Mouse (Mus musculus): ENCODE data around the gene Tdp1. TPM values are rescaled to one million over a fixed set of nuclear protein-coding genes. Genes with fewer than 3 reads are reported as not detected.
A peak's percentile ranks its signal among the peaks of the same experiment; 100 is the strongest.

The Tdp1 gene
- polyA plus RNA-seq, 1 experiment from 2014 or later: 89.7 TPM

- no peaks in the 10 kb centered on the region for H3K27me3 ChIP-seq (ENCODE audit: low read depth, poor library complexity, severe bottlenecking)
- no peaks in the 10 kb centered on the region for H3K9me3 ChIP-seq (replicated peaks)
- no peak overlapping the region for H3K27ac ChIP-seq (replicated peaks)
- no peaks in the 10 kb centered on the region for H3K4me1 ChIP-seq
- H3K36me3 ChIP-seq: peaks cover 78% of the 10 kb centered on the region
- H3K4me3 ChIP-seq: no peak overlapping the region
- 81% methylated on average over 4 of the region's 4 CpGs for WGBS
- no peak for DNase-seq (ENCODE audit: low spot score)
These were observed 54.2 kb downstream of the Tdp1 start for GRCm38 (mm10) chr12:99938476-99938875.

- H3K36me3 ChIP-seq: peaks cover 77% of the 10 kb centered on the region
These were observed 54.9 kb downstream of the Tdp1 start for GRCm38 (mm10) chr12:99939179-99939578.

GRCm38 (mm10) chr12:99940704-99941103 is 56.4 kb downstream of the Tdp1 start:
- no peak overlapping the region for H3K27ac ChIP-seq (replicated peaks)
- H3K9me3 ChIP-seq (replicated peaks): no peaks in the 10 kb centered on the region
- DNase-seq (ENCODE audit: low spot score): no peak
- no peaks in the 10 kb centered on the region for H3K27me3 ChIP-seq (ENCODE audit: low read depth, poor library complexity, severe bottlenecking)
- no peak overlapping the region for H3K4me3 ChIP-seq
- 87% methylated on average over 7 of the region's 7 CpGs for WGBS
- H3K36me3 ChIP-seq: peaks cover 71% of the 10 kb centered on the region
- no peaks in the 10 kb centered on the region for H3K4me1 ChIP-seq

More at GRCm38 (mm10) chr12:99939179-99939578, 54.9 kb downstream of the Tdp1 start:
- Histone ChIP-seq H3K9me3 (replicated peaks) (no peaks in the 10 kb centered on the region), H3K27me3 (ENCODE audit: low read depth, poor library complexity, severe bottlenecking) (no peaks in the 10 kb centered on the region), H3K4me3 (no peak overlapping the region), H3K27ac (replicated peaks) (no peak overlapping the region), H3K4me1 (no peaks in the 10 kb centered on the region)
- WGBS: 91% methylated on average over 6 of the region's 6 CpGs
- DNase-seq (ENCODE audit: low spot score): no peak

GRCm38 (mm10) chr12:99942441-99942840 is 58.1 kb downstream of the Tdp1 start:
- Histone ChIP-seq H3K4me3 (no peak overlapping the region), H3K36me3 (peaks cover 71% of the 10 kb centered on the region), H3K9me3 (replicated peaks) (no peaks in the 10 kb centered on the region), H3K4me1 (no peaks in the 10 kb centered on the region), H3K27me3 (ENCODE audit: low read depth, poor library complexity, severe bottlenecking) (no peaks in the 10 kb centered on the region), H3K27ac (replicated peaks) (no peak overlapping the region)
- DNase-seq (ENCODE audit: low spot score): no peak
- WGBS: 92% methylated on average over 8 of the region's 8 CpGs

GRCm38 (mm10) chr12:99952928-99953327 is 68.6 kb downstream of the Tdp1 start:
- H3K4me3 ChIP-seq: no peak overlapping the region
- no peak overlapping the region for H3K27ac ChIP-seq (replicated peaks)
- WGBS: 65% methylated on average over 7 of the region's 7 CpGs
- no peaks in the 10 kb centered on the region for H3K9me3 ChIP-seq (replicated peaks)
- DNase-seq (ENCODE audit: low spot score): peak; percentile 40
- peaks cover under 1% of the 10 kb centered on the region; the same call in 1 of the 2 replicates for H3K4me1 ChIP-seq
- H3K27me3 ChIP-seq (ENCODE audit: low read depth, poor library complexity, severe bottlenecking): no peaks in the 10 kb centered on the region
- H3K36me3 ChIP-seq: peaks cover 21% of the 10 kb centered on the region

- DNase-seq (ENCODE audit: low spot score): no peak
- Histone ChIP-seq H3K4me3 (no peak overlapping the region), H3K4me1 (peaks cover 19% of the 10 kb centered on the region), H3K27ac (replicated peaks) (no peak overlapping the region), H3K36me3 (peaks cover 10% of the 10 kb centered on the region), H3K9me3 (replicated peaks) (no peaks in the 10 kb centered on the region), H3K27me3 (ENCODE audit: low read depth, poor library complexity, severe bottlenecking) (peaks cover 16% of the 10 kb centered on the region; the same call in 1 of the 2 replicates)
- 85% methylated on average over 7 of the region's 7 CpGs for WGBS
These were observed 72.1 kb downstream of the Tdp1 start for GRCm38 (mm10) chr12:99956411-99956810.

- Histone ChIP-seq H3K4me1 (peaks cover 19% of the 10 kb centered on the region), H3K36me3 (peaks cover 10% of the 10 kb centered on the region), H3K27ac (replicated peaks) (no peak overlapping the region), H3K27me3 (ENCODE audit: low read depth, poor library complexity, severe bottlenecking) (peaks cover 27% of the 10 kb centered on the region), H3K4me3 (no peak overlapping the region), H3K9me3 (replicated peaks) (no peaks in the 10 kb centered on the region)
- WGBS: 75% methylated on average over 9 of the region's 9 CpGs
- DNase-seq (ENCODE audit: low spot score): no peak
These were observed 74.0 kb downstream of the Tdp1 start for GRCm38 (mm10) chr12:99958068-99959060.

GRCm38 (mm10) chr12:99959291-99959690 is 75.0 kb downstream of the Tdp1 start:
- Histone ChIP-seq H3K27ac (replicated peaks) (no peak overlapping the region), H3K9me3 (replicated peaks) (no peaks in the 10 kb centered on the region), H3K36me3 (peaks cover 10% of the 10 kb centered on the region), H3K27me3 (ENCODE audit: low read depth, poor library complexity, severe bottlenecking) (peaks cover 36% of the 10 kb centered on the region), H3K4me3 (no peak overlapping the region), H3K4me1 (peaks cover 22% of the 10 kb centered on the region)
- no peak for DNase-seq (ENCODE audit: low spot score)

- DNase-seq (ENCODE audit: low spot score): no peak
- no peak overlapping the region for H3K27ac ChIP-seq (replicated peaks)
- WGBS: 34% methylated on average over 10 of the region's 10 CpGs
- H3K4me3 ChIP-seq: no peak overlapping the region
- peaks cover 43% of the 10 kb centered on the region for H3K27me3 ChIP-seq (ENCODE audit: low read depth, poor library complexity, severe bottlenecking)
- H3K4me1 ChIP-seq: peaks cover 28% of the 10 kb centered on the region
- H3K9me3 ChIP-seq (replicated peaks): no peaks in the 10 kb centered on the region
- peaks cover 10% of the 10 kb centered on the region for H3K36me3 ChIP-seq
These were observed 75.6 kb downstream of the Tdp1 start for GRCm38 (mm10) chr12:99959930-99960329.

- no peak for DNase-seq (ENCODE audit: low spot score)
- Histone ChIP-seq H3K27ac (replicated peaks) (no peak overlapping the region), H3K4me1 (peaks cover 36% of the 10 kb centered on the region), H3K9me3 (replicated peaks) (no peaks in the 10 kb centered on the region), H3K36me3 (peaks cover 7% of the 10 kb centered on the region), H3K27me3 (ENCODE audit: low read depth, poor library complexity, severe bottlenecking) (peaks cover 50% of the 10 kb centered on the region), H3K4me3 (no peak overlapping the region)
- WGBS: 93% methylated on average over 7 of the region's 7 CpGs
These were observed 76.4 kb downstream of the Tdp1 start for GRCm38 (mm10) chr12:99960675-99961074.

- Histone ChIP-seq H3K4me3 (peak within 1 kb of the TSS; percentile 68), H3K27me3 (ENCODE audit: low read depth, poor library complexity, severe bottlenecking) (peaks cover 89% of the 10 kb centered on the region), H3K9me3 (replicated peaks) (no peaks in the 10 kb centered on the region), H3K27ac (replicated peaks) (peak within 1 kb of the TSS; percentile 59; the same call in 1 of the 2 replicates), H3K4me1 (peaks cover 41% of the 10 kb centered on the region), H3K36me3 (no peaks in the 10 kb centered on the region)
- 1% methylated on average over 39 of the region's 39 CpGs for WGBS
- peak; percentile 78 for DNase-seq (ENCODE audit: low spot score)
These were observed 80.2 kb downstream of the Tdp1 start, which contains the start of gene Kcnk13 for GRCm38 (mm10) chr12:99964301-99965202. Gene Kcnk13, plus strand, starts transcription at chr12:99964499.
